Mouse (Mus musculus): ENCODE measurements around the gene Mycbpap. TPM values are rescaled to one million over a fixed set of nuclear protein-coding genes. Genes with fewer than 3 reads are reported as not detected.

The Mycbpap gene
- polyA plus RNA-seq, 1 experiment from 2014 or later = 0.23 TPM

DNA sequence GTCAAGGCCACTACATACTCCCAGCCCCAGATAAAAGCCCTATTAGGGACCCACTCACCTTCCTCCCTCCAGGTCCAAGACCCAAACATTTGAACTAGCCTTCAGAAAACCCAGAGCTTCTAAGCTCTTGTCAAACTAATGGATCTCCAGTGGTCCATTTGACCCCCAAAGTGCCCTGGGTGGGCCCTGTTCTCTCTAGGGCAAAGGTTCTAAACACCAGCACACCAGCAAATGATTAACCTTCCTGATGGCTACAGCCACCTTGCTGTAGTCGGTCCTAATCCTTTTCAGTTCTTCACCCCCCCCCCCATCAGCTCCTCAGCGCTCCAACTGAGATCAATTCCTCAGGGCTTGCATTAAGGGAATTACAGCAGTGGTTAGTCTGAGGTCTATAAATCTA lies 57.4 kb downstream of the Mycbpap start:
- Histone ChIP-seq H3K79me2 (ENCODE audit: inconsistent target) (no peaks in the 10 kb centered on the region), H3K36me3 (ENCODE audit: inconsistent target) (no peaks in the 10 kb centered on the region), H3K27ac (no peak overlapping the region), H3K4me3 (ENCODE audit: inconsistent target) (no peak overlapping the region)
- WGBS (ENCODE audit: missing documents) = 94% methylated on average over 2 of the region's 2 CpGs

DNA sequence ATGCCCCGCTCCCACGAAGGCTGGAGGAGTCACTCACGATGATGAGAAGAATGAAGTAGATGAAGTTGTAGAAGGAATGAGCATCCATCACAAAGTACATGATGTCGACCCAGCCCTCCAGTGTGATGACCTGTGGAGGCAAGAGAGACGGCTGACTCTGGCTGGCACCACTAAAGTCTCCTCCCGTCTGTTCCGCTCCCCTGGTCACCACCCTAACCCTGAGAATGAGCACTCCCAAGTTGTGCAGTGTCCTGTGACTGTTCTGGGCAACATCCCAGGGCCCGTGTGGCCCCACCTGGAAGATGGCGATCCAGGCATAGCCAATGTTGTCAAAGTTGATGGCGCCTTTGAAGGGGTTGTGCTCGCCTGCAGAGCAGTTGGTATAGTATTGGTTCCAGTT lies 59.7 kb downstream of the Mycbpap start:
- Histone ChIP-seq H3K27ac (no peak overlapping the region), H3K36me3 (ENCODE audit: inconsistent target) (no peaks in the 10 kb centered on the region), H3K4me3 (ENCODE audit: inconsistent target) (no peak overlapping the region), H3K79me2 (ENCODE audit: inconsistent target) (no peaks in the 10 kb centered on the region)
- 85% methylated on average over 11 of the region's 11 CpGs for WGBS (ENCODE audit: missing documents)

DNA sequence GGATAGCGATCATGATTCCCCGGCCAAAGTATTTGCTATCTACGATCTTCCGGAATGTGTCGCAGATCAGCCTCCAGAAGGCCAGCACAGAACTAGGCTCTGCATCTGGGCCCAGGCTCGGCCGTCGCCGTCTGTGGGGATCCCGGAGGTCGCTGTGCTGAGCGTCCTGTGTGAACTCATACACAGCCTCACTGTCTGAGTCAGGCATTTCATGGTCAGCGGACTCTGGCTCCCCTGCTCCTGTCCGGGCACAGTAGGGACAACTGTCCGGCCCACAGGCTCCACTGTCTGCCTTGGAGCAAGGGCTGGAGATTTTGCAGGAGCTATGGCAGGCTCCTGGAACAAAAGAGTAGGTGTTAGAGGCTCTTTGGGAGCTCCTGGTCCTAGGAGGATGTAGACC lies 64.5 kb downstream of the Mycbpap start:
- Histone ChIP-seq H3K36me3 (ENCODE audit: inconsistent target) (no peaks in the 10 kb centered on the region), H3K79me2 (ENCODE audit: inconsistent target) (no peaks in the 10 kb centered on the region), H3K4me3 (ENCODE audit: inconsistent target) (no peak overlapping the region), H3K27ac (no peak overlapping the region)
- WGBS (ENCODE audit: missing documents) = 95% methylated on average over 15 of the region's 15 CpGs

DNA sequence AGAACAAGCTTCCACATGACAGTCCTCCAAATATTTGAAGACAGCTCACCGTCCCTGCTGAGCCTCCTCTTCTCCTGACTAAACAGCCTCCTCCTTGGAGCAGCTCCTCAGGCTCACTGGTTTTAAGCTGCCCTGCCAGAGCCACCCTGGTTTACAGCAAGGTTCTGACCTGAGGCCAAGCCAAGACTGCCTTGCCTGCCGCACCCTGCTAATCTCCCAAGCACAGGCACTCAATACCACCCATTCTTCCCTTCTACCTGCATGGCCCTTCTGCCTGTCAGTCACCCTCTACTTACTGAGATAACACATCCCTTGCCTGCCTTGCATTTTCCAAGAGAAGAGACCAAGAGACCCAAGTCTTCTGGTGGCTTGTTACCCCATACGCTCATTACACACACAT lies 65.2 kb downstream of the Mycbpap start:
- Histone ChIP-seq H3K4me3 (ENCODE audit: inconsistent target) (no peak overlapping the region), H3K79me2 (ENCODE audit: inconsistent target) (no peaks in the 10 kb centered on the region), H3K36me3 (ENCODE audit: inconsistent target) (no peaks in the 10 kb centered on the region), H3K27ac (no peak overlapping the region)
- 79% methylated on average over 3 of the region's 3 CpGs for WGBS (ENCODE audit: missing documents)

DNA sequence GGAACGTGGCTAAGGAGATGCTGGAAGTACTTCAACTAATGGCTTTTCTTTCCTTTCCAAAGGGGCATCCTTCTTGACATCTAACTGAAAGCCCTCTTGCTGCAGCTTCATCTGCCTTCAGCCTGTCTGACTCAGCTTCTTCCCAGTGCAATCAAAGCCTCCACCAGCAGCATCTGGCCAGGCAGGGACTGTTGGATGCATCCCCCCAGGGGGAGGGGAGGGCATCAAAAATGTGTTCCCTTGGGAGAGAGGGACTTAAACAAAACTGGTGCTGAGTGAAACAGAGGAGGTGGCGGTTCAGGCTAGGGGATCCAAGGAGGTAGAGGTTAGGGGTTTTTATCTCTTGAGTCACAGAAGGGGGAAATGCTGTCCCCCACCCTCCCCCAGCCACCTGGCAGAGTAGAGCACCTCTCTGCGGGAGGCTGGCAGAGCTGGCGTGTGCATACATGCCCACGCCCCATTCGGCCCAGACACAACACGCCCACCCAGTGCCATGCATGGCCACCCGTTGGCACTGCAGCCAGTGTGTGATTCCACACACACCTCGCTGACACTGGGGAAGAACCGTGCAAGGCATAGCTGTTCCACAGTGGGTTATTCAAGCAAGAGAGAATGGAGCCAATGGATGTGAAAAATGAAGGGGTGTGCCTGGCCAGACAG lies 66.3 kb downstream of the Mycbpap start:
- H3K79me2 ChIP-seq (ENCODE audit: inconsistent target) = no peaks in the 10 kb centered on the region
- 83% methylated on average over 10 of the region's 10 CpGs for WGBS (ENCODE audit: missing documents)
- H3K27ac ChIP-seq = no peak overlapping the region
- H3K4me3 ChIP-seq (ENCODE audit: inconsistent target) = no peak overlapping the region
- H3K36me3 ChIP-seq (ENCODE audit: inconsistent target) = no peaks in the 10 kb centered on the region

DNA sequence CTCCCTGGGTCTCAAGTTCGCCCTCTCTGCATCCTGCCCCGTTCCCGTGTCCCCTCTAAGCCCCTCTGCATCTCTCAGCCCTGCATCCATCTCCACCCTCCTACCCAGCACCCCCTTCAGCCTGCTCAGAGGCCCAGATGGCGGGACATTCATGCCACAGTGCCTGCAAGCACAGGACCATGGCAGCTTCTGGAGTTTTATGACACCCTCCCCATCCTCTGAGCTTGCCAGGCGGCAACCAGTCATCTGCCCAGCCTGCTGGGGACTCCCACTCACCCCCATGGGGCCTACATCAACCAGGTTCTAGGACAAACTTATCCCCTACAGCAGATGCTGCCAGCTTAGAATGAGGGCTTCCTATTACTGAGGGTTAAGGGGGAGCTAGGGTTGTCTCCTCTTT lies 66.8 kb downstream of the Mycbpap start:
- 74% methylated on average over 5 of the region's 5 CpGs for WGBS (ENCODE audit: missing documents)
- Histone ChIP-seq H3K27ac (no peak overlapping the region), H3K4me3 (ENCODE audit: inconsistent target) (no peak overlapping the region), H3K36me3 (ENCODE audit: inconsistent target) (no peaks in the 10 kb centered on the region), H3K79me2 (ENCODE audit: inconsistent target) (no peaks in the 10 kb centered on the region)

Other genes with a start within 250 kb of the Mycbpap start
- gene Gm21885, start 239.9 kb downstream of the Mycbpap start, polyA plus RNA-seq (2018) = not detected in 3 replicates
- gene Luc7l3, start 199.8 kb downstream of the Mycbpap start, polyA plus RNA-seq (2018) = 57.8 to 99.2 TPM (median 95.9 TPM) in 3 replicates
- 51.9 to 117 TPM (median 63.5 TPM) in 3 replicates for gene Ankrd40, start 193.7 kb downstream of the Mycbpap start, polyA plus RNA-seq (2018)
- gene Abcc3, start 128.7 kb downstream of the Mycbpap start, polyA plus RNA-seq (2018) = 91.2 to 119 TPM (median 103 TPM) in 3 replicates
- gene Cacna1g, start 47.5 kb downstream of the Mycbpap start, polyA plus RNA-seq (2018) = not detected in 3 replicates
- not detected in 3 replicates for gene Spata20, start 35.6 kb downstream of the Mycbpap start, polyA plus RNA-seq (2018)
- not detected in 3 replicates for gene Epn3, start 21.8 kb downstream of the Mycbpap start, polyA plus RNA-seq (2018)
- 2.5 to 4.1 TPM (median 3.0 TPM) in 3 replicates for gene Rsad1, start 27.5 kb upstream of the Mycbpap start, polyA plus RNA-seq (2018)
- gene Chad, start 43.3 kb upstream of the Mycbpap start, polyA plus RNA-seq (2018) = not detected in 3 replicates
- gene Acsf2, start 80.1 kb upstream of the Mycbpap start, polyA plus RNA-seq (2018) = 8.6 to 26.2 TPM (median 15.8 TPM) in 3 replicates
- gene Lrrc59, start 108.0 kb upstream of the Mycbpap start, polyA plus RNA-seq (2018) = 83.8 to 180 TPM (median 108 TPM) in 3 replicates
- gene Mrpl27, start 132.0 kb upstream of the Mycbpap start, polyA plus RNA-seq (2018) = 67.1 to 97.3 TPM (median 81.8 TPM) in 3 replicates
- 0.60 to 4.3 TPM (median 1.5 TPM) in 3 replicates for gene Eme1, start 132.2 kb upstream of the Mycbpap start, polyA plus RNA-seq (2018)
- gene Xylt2, start 155.8 kb upstream of the Mycbpap start, polyA plus RNA-seq (2018) = 65.3 to 164 TPM (median 81.4 TPM) in 3 replicates
- 0.30 TPM in 1 of 3 replicates, not detected in the others for gene Gm11541, start 182.8 kb upstream of the Mycbpap start, polyA plus RNA-seq (2018)
- not detected in 3 replicates for gene Cdc34b, start 220.0 kb upstream of the Mycbpap start, polyA plus RNA-seq (2018)